Mouse (Mus musculus) limb, embryonic 11.5 days (tissue): ENCODE results near the gene Atpaf2. TPM values are rescaled to one million over a fixed set of nuclear protein-coding genes. Genes with fewer than 3 reads are reported as not detected.
"Not testable (repeated sequence)": the region's sequence is repeated elsewhere in the genome, so short reads cannot be mapped to it uniquely, and the experiment has no call there.

ENCODE experiments used
- ATAC-seq: fragments of 200-750 bp; cut with Nextera tagmentation; 2 replicates; pipeline ENCODE4 v1.8.0; 2017; ENCODE audit warnings: low read depth; ENCODE audit not compliant: insufficient number of reproducible peaks, low FRiP score, low TSS enrichment
- DNase-seq: peaks from one replicate; pipeline ENCODE4 v3.0.0-alpha.2; 2015; ENCODE audit warnings: low spot score
- H3K27ac ChIP-seq: fragments of 300-500 bp; sonication (generic); replicated peaks from 2 replicates; pipeline ENCODE4 v1.5.1; 2014; ENCODE audit warnings: low read depth, mild to moderate bottlenecking, low read length
- H3K27me3 ChIP-seq: fragments of 300-500 bp; sonication (generic); 2 replicates; pipeline ENCODE4 v1.6.1; 2014; ENCODE audit warnings: mild to moderate bottlenecking, low read length, mixed read lengths; ENCODE audit not compliant: control insufficient read depth, insufficient read depth
- H3K36me3 ChIP-seq: fragments of 300-500 bp; sonication (generic); 2 replicates; pipeline ENCODE4 v1.6.1; 2014; ENCODE audit warnings: mild to moderate bottlenecking, low read length, moderate library complexity, mixed read lengths; ENCODE audit not compliant: control insufficient read depth, insufficient read depth
- H3K4me1 ChIP-seq: fragments of 300-500 bp; sonication (generic); 2 replicates; pipeline ENCODE4 v1.6.1; 2014; ENCODE audit warnings: low read length, mixed read lengths; ENCODE audit not compliant: control insufficient read depth, insufficient read depth
- H3K4me2 ChIP-seq: fragments of 300-500 bp; sonication (generic); 2 replicates; pipeline ENCODE4 v1.6.1; 2014; ENCODE audit warnings: low read depth, mild to moderate bottlenecking, moderate library complexity; ENCODE audit not compliant: severe bottlenecking
- H3K4me3 ChIP-seq: fragments of 300-500 bp; sonication (generic); 2 replicates; pipeline ENCODE4 v1.5.1; 2014; ENCODE audit warnings: low read depth, low read length
- H3K9ac ChIP-seq: fragments of 300-500 bp; sonication (generic); 2 replicates; pipeline ENCODE4 v1.6.1; 2014; ENCODE audit warnings: mild to moderate bottlenecking, low read length
- H3K9me3 ChIP-seq: fragments of 300-500 bp; sonication (generic); 2 replicates; pipeline ENCODE4 v1.6.1; 2016; ENCODE audit warnings: low read length; ENCODE audit not compliant: control insufficient read depth
- WGBS: fragments of 180-500 bp; shearing (Covaris S2); extraction: QIAGEN DNeasy Blood & Tissue Kit; methylation state at CpG from one replicate; pipeline ENCODE4 v1.1.7; 2014; 5-methylcytosine and 5-hydroxymethylcytosine counted together
- polyA plus RNA-seq: library from polyadenylated mRNA; unstranded; fragments of >200 nt; fragmentation: Nextera tagmentation; extraction: Ambion mirVana; gene quantifications from 2 replicates; pipeline ENCODE4 v1.2.1, GENCODE M21; 2014

Atpaf2 gene
- polyA plus RNA-seq, 1 experiment from 2014 or later, result 53.7 TPM

DNA sequence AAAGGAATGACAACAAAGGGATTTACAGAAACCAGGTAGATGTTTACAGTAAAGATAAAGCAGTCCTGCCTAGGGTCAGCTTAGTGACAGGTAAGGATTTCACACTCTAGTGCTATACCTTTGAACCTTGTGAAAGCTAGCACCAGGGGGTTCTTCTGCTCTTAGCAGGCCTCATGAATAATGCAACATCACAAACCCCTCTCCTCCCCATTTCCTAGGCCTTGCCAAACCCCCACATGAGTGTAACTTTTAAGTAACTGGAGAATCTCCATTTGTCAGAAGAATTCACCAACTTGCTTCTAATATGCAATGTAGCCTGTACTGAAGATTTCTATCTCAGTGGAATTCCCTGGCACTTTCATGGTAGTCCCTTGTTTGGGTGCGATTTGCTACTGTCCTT is 21.4 kb upstream of the Atpaf2 start:
- not testable (repeated sequence) for H3K27ac ChIP-seq, H3K4me2 ChIP-seq, H3K4me1 ChIP-seq, H3K9me3 ChIP-seq, H3K4me3 ChIP-seq, ATAC-seq, H3K9ac ChIP-seq, H3K27me3 ChIP-seq, H3K36me3 ChIP-seq, DNase-seq
- 15% methylated on average over 1 of the region's 1 CpGs for WGBS

DNA sequence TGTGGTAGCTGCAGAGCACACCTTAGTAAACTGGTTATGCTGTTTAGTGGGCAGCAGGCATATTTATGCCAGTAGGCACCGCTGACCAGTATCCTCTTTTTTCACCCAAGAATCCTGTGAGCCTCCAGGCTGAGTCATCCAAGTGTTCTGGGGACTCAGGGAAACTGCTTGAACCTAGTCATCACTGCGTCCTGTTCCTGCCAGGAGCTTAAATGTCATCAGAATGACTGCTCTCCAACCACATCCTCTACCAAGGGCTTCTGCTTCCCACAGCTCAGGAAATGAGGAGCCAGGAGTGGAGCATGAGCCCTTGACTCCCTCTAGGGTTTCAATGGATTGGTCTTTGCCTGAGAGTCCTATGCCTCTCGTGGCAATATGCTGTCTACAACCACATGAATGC is 18.4 kb upstream of the Atpaf2 start:
- Histone ChIP-seq H3K4me1 (no peaks in the 10 kb centered on the region), H3K36me3 (peaks cover 3% of the 10 kb centered on the region), H3K4me2 (no peak overlapping the region), H3K27ac (no peak overlapping the region), H3K9me3 (no peaks in the 10 kb centered on the region), H3K4me3 (no peak overlapping the region), H3K27me3 (no peaks in the 10 kb centered on the region), H3K9ac (no peak overlapping the region)
- 90% methylated on average over 3 of the region's 3 CpGs for whole genome bisulfite sequencing
- ATAC-seq, result no peak
- DNase-seq, result no peak

DNA sequence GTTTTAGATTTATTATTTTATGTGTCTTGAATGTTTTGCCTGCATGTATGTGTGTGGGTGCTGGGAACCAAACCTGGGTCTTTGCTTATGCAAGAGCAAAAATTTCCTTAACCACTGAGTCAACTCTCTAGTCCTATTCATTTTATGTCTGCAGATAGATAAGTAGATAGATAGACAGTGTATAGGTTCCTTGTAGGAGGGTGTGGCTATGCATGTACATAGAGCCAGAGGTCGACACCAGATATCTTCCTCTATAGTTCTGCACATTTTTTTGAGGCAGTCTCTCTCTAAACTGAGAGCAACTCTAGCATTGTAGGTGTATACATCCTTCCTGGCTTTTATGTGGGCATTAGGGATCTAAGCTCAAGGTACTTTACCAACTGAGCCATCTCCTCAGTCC is 16.9 kb upstream of the Atpaf2 start:
- 100% methylated on average over 1 of the region's 1 CpGs for WGBS
- Histone ChIP-seq H3K36me3 (peaks cover 3% of the 10 kb centered on the region), H3K27ac (no peak overlapping the region)

GRCm38 (mm10) chr11:60433501-60433900 is 15.2 kb upstream of the Atpaf2 start:
- Histone ChIP-seq H3K9ac (no peak overlapping the region), H3K4me2 (no peak overlapping the region), H3K4me3 (no peak overlapping the region), H3K36me3 (peaks cover 5% of the 10 kb centered on the region), H3K27ac (no peak overlapping the region), H3K27me3 (no peaks in the 10 kb centered on the region), H3K4me1 (no peaks in the 10 kb centered on the region), H3K9me3 (no peaks in the 10 kb centered on the region)
- DNase-seq, result no peak
- no peak for ATAC-seq

More for the DNA sequence above, 16.9 kb upstream of the Atpaf2 start:
- H3K9me3 ChIP-seq, result no peaks in the 10 kb centered on the region
- ATAC-seq, result no peak
- no peaks in the 10 kb centered on the region for H3K27me3 ChIP-seq
- DNase-seq, result no peak
- H3K4me2 ChIP-seq, result no peak overlapping the region
- no peak overlapping the region for H3K9ac ChIP-seq
- H3K4me3 ChIP-seq, result no peak overlapping the region
- no peaks in the 10 kb centered on the region for H3K4me1 ChIP-seq

DNA sequence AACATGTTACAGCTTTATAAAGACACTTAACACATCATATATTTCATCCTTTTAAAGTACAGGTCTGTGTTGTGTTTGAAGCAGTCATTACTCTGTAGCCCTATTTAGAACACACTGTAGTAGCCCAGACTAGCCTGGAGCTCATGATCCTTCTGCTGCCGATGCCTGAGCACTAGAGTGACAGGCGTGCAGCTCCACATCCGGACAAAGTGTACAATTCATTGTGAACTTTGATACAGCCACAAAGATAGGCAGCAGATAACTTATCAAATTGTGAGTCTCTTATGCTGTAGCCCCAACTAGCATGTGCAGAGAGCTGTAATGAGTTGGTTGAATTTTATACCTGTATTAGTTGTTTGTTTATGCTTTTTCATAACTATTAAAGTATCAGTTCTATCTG is 9.4 kb upstream of the Atpaf2 start:
- Histone ChIP-seq H3K27me3 (no peaks in the 10 kb centered on the region), H3K4me2 (no peak overlapping the region), H3K36me3 (peaks cover 4% of the 10 kb centered on the region; the same call in 1 of the 2 replicates), H3K4me1 (no peaks in the 10 kb centered on the region), H3K27ac (no peak overlapping the region), H3K4me3 (no peak overlapping the region), H3K9me3 (no peaks in the 10 kb centered on the region), H3K9ac (no peak overlapping the region)
- DNase-seq (no peak), ATAC-seq (no peak)
- WGBS, result 90% methylated on average over 3 of the region's 3 CpGs

GRCm38 (mm10) chr11:60426417-60426816 is 8.2 kb upstream of the Atpaf2 start:
- Histone ChIP-seq H3K4me3 (no peak overlapping the region), H3K4me1 (no peaks in the 10 kb centered on the region), H3K9me3 (no peaks in the 10 kb centered on the region), H3K36me3 (peaks cover 4% of the 10 kb centered on the region; the same call in 1 of the 2 replicates), H3K27me3 (no peaks in the 10 kb centered on the region), H3K27ac (no peak overlapping the region), H3K9ac (no peak overlapping the region), H3K4me2 (no peak overlapping the region)
- WGBS, result 76% methylated on average over 1 of the region's 1 CpGs
- no peak for ATAC-seq
- no peak for DNase-seq

GRCm38 (mm10) chr11:60423006-60423405 is 4.7 kb upstream of the Atpaf2 start:
- Histone ChIP-seq H3K4me3 (no peak overlapping the region), H3K36me3 (0 out of 2 replicates have a peak, but pooled peaks cover 1% of the 10 kb centered on the region), H3K9me3 (no peaks in the 10 kb centered on the region), H3K4me2 (no peak overlapping the region), H3K4me1 (peaks cover 4% of the 10 kb centered on the region; the same call in 1 of the 2 replicates), H3K27ac (no peak overlapping the region), H3K9ac (no peak overlapping the region), H3K27me3 (no peaks in the 10 kb centered on the region)
- DNase-seq (no peak), ATAC-seq (no peak)
- 77% methylated on average over 1 of the region's 1 CpGs for WGBS

DNA sequence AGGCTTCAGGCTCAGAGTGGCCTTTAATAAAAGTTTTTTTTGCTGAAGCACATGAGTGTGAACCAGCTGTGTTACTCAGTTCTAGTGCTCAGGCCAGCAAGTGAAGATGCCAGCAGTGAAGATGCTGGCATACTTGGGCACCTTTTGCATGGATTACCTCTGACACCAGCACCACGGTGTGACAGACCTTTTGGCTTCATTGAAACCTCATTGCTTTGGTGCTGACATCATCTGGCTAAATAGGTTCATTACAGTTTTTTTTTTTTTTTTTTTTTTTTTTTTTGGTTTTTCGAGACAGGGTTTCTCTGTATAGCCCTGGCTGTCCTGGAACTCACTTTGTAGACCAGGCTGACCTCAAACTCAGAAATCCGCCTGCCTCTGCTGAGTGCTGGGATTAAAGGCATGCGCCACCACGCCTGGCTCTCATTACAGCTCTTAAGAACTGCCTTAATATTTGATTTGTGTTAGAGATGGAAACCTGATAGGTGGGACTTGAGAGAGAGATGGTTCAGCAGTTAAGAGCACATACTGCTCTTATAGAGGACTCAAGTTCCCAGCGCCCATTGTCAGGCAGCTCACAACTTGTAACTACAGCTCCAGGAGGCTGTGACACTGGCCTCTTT is 3.9 kb upstream of the Atpaf2 start:
- no peaks in the 10 kb centered on the region for H3K36me3 ChIP-seq
- no peak overlapping the region for H3K4me2 ChIP-seq
- no peak overlapping the region for H3K9ac ChIP-seq
- H3K9me3 ChIP-seq, result no peaks in the 10 kb centered on the region
- H3K27ac ChIP-seq, result no peak overlapping the region
- H3K4me3 ChIP-seq, result no peak overlapping the region
- DNase-seq (no peak), ATAC-seq (no peak)
- H3K4me1 ChIP-seq, result peaks cover 4% of the 10 kb centered on the region; the same call in 1 of the 2 replicates
- no peaks in the 10 kb centered on the region for H3K27me3 ChIP-seq
- 70% methylated on average over 5 of the region's 6 CpGs for WGBS

DNA sequence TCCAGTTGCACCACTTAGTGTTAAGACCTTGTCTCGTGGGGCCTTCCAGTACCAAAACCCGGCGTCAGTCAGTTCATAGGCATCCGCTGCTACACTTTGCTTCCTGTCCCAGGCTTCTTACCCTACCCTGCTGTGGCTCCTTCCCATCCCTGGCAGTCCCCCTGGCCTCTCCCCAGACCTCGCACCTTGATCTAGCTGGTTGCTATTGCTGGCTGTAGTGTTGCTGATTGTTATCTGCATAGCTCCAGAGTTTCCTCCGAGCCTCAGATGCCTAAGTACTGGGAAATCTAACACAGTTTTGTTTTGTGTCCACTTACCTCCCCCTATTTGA is 181 bp upstream of the Atpaf2 start:
- Histone ChIP-seq H3K9me3 (no peaks in the 10 kb centered on the region), H3K4me2 (peak overlapping the region; percentile 70), H3K4me1 (peaks cover 10% of the 10 kb centered on the region), H3K36me3 (no peaks in the 10 kb centered on the region), H3K9ac (peak overlapping the region; percentile 90), H3K4me3 (peak overlapping the region; percentile 76), H3K27me3 (no peaks in the 10 kb centered on the region), H3K27ac (no peak overlapping the region)
- WGBS, result 10% methylated on average over 6 of the region's 6 CpGs
- ATAC-seq (no peak), DNase-seq (no peak)
